Mouse (Mus musculus): ENCODE data around the gene Gys2. TPM values are rescaled to one million over a fixed set of nuclear protein-coding genes. Genes with fewer than 3 reads are reported as not detected.

Gys2 gene
- polyA plus RNA-seq, 1 experiment from 2014 or later, result 21.3 TPM

DNA sequence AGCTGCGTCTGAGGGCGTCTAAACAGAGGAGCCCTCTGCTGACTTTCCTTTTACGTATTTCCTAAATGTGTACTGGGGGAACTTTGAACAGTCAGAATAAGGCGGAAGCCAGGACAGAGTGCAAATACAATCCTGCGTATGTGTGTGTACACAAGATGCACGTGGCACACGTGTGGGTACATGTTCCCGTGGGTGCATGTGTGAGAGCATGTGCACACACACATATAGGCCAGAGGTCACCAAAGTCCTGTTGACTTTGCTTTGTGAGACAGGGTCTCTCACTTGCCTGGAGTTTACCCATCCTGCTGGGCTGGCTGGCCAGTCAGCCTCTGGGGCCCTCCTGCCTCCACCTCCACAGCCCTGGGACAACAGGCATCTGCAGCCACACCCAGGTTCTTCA lies 1.8 kb downstream of the Gys2 start:
- no peak overlapping the region for H3K9ac ChIP-seq (ENCODE audit: low read depth, low read length)
- peak; percentile 34 for ATAC-seq (replicated peaks; ENCODE audit: low FRiP score)

DNA sequence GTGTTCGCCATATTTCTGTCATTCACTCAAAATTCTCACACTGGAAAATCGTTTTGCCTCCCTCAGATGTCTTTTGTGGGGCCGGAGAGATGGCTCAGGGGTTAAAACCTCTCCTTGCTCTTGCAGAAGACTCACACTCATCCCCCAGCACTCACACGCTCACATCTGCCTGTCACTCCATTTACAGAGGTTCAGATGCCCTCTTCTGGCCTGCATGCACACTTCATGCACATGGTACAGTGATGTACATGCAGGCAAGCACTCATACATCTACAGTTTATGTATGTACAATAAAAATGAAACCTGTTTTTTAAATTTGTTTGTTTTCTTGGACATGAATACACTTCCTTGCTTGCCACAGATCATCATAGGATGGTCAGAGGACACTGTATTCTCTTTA lies 3.3 kb downstream of the Gys2 start:
- Histone ChIP-seq H3K9ac (ENCODE audit: low read depth, low read length) (no peak overlapping the region), H3K9me3 (ENCODE audit: control insufficient read depth, low read length) (no peaks in the 10 kb centered on the region), H3K27me3 (replicated peaks; ENCODE audit: control insufficient read depth, insufficient read depth, low read length) (no peaks in the 10 kb centered on the region), H3K36me3 (ENCODE audit: control insufficient read depth, insufficient read depth, low read length) (no peaks in the 10 kb centered on the region), H3K4me3 (ENCODE audit: low read depth, low read length) (no peak overlapping the region), H3K27ac (ENCODE audit: low read depth, low read length) (no peak overlapping the region), H3K4me2 (no peak overlapping the region), H3K4me1 (replicated peaks; ENCODE audit: control insufficient read depth, insufficient read depth, low read length) (no peaks in the 10 kb centered on the region)
- ATAC-seq (replicated peaks; ENCODE audit: low FRiP score) (no peak), DNase-seq (ENCODE audit: low spot score) (no peak)
- 45% methylated on average over 4 of the region's 4 CpGs for WGBS

More for the DNA sequence above, 1.8 kb downstream of the Gys2 start:
- WGBS, result 72% methylated on average over 8 of the region's 8 CpGs
- no peaks in the 10 kb centered on the region for H3K4me1 ChIP-seq (replicated peaks; ENCODE audit: control insufficient read depth, insufficient read depth, low read length)
- no peak for DNase-seq (ENCODE audit: low spot score)
- peak overlapping the region; percentile 28; the same call in 1 of the 2 replicates for H3K27ac ChIP-seq (ENCODE audit: low read depth, low read length)
- no peaks in the 10 kb centered on the region for H3K36me3 ChIP-seq (ENCODE audit: control insufficient read depth, insufficient read depth, low read length)
- H3K9me3 ChIP-seq (ENCODE audit: control insufficient read depth, low read length), result no peaks in the 10 kb centered on the region
- H3K4me2 ChIP-seq, result peak overlapping the region; percentile 5
- no peaks in the 10 kb centered on the region for H3K27me3 ChIP-seq (replicated peaks; ENCODE audit: control insufficient read depth, insufficient read depth, low read length)
- no peak overlapping the region for H3K4me3 ChIP-seq (ENCODE audit: low read depth, low read length)

DNA sequence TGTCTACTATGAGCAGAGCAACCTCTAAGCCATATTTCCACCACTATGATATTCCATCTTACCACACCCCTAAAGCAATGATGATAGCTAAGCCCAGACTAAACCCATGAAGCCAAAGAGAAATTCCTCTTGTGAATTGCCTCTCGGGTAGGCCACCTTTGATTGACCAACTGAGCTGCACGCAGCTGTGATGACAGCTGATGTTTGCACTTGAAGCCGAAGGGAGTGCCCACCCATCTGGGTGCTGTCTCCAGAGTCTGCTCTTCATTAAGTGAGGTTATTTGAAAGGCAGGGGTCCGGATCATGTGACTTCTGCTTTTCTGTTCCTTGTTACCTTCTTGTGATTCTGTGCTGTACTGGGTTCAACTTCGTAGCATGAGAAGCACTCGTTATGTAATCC lies 10.7 kb downstream of the Gys2 start:
- no peaks in the 10 kb centered on the region for H3K9me3 ChIP-seq (ENCODE audit: control insufficient read depth, low read length)
- no peak overlapping the region for H3K9ac ChIP-seq (ENCODE audit: low read depth, low read length)
- H3K4me2 ChIP-seq, result no peak overlapping the region
- no peaks in the 10 kb centered on the region for H3K36me3 ChIP-seq (ENCODE audit: control insufficient read depth, insufficient read depth, low read length)
- H3K27ac ChIP-seq (ENCODE audit: low read depth, low read length), result no peak overlapping the region
- DNase-seq (ENCODE audit: low spot score) (no peak), ATAC-seq (replicated peaks; ENCODE audit: low FRiP score) (no peak)
- WGBS, result 77% methylated on average over 6 of the region's 6 CpGs
- no peak overlapping the region for H3K4me3 ChIP-seq (ENCODE audit: low read depth, low read length)
- H3K4me1 ChIP-seq (replicated peaks; ENCODE audit: control insufficient read depth, insufficient read depth, low read length), result no peaks in the 10 kb centered on the region; the same call in 1 of the 2 replicates
- H3K27me3 ChIP-seq (replicated peaks; ENCODE audit: control insufficient read depth, insufficient read depth, low read length), result no peaks in the 10 kb centered on the region

- Histone ChIP-seq H3K4me1 (replicated peaks; ENCODE audit: control insufficient read depth, insufficient read depth, low read length) (no peaks in the 10 kb centered on the region; the same call in 1 of the 2 replicates), H3K27me3 (replicated peaks; ENCODE audit: control insufficient read depth, insufficient read depth, low read length) (no peaks in the 10 kb centered on the region), H3K4me3 (ENCODE audit: low read depth, low read length) (no peak overlapping the region), H3K27ac (ENCODE audit: low read depth, low read length) (no peak overlapping the region), H3K4me2 (no peak overlapping the region), H3K36me3 (ENCODE audit: control insufficient read depth, insufficient read depth, low read length) (no peaks in the 10 kb centered on the region), H3K9ac (ENCODE audit: low read depth, low read length) (no peak overlapping the region), H3K9me3 (ENCODE audit: control insufficient read depth, low read length) (no peaks in the 10 kb centered on the region)
- 63% methylated on average over 14 of the region's 14 CpGs for WGBS
- ATAC-seq (replicated peaks; ENCODE audit: low FRiP score) (peak; percentile 53; the same call in 1 of the 2 replicates), DNase-seq (ENCODE audit: low spot score) (no peak)
Observed at GRCm38 (mm10) chr6:142459017-142459678, 13.8 kb downstream of the Gys2 start.

- Histone ChIP-seq H3K4me1 (replicated peaks; ENCODE audit: control insufficient read depth, insufficient read depth, low read length) (no peaks in the 10 kb centered on the region; the same call in 1 of the 2 replicates), H3K27me3 (replicated peaks; ENCODE audit: control insufficient read depth, insufficient read depth, low read length) (no peaks in the 10 kb centered on the region), H3K9ac (ENCODE audit: low read depth, low read length) (no peak overlapping the region), H3K9me3 (ENCODE audit: control insufficient read depth, low read length) (no peaks in the 10 kb centered on the region), H3K4me3 (ENCODE audit: low read depth, low read length) (no peak overlapping the region), H3K4me2 (no peak overlapping the region), H3K27ac (ENCODE audit: low read depth, low read length) (no peak overlapping the region; the same call in 1 of the 2 replicates), H3K36me3 (ENCODE audit: control insufficient read depth, insufficient read depth, low read length) (no peaks in the 10 kb centered on the region)
- DNase-seq (ENCODE audit: low spot score) (no peak), ATAC-seq (replicated peaks; ENCODE audit: low FRiP score) (no peak)
- 63% methylated on average over 7 of the region's 7 CpGs for WGBS
Observed at GRCm38 (mm10) chr6:142458010-142458409, 14.9 kb downstream of the Gys2 start.

DNA sequence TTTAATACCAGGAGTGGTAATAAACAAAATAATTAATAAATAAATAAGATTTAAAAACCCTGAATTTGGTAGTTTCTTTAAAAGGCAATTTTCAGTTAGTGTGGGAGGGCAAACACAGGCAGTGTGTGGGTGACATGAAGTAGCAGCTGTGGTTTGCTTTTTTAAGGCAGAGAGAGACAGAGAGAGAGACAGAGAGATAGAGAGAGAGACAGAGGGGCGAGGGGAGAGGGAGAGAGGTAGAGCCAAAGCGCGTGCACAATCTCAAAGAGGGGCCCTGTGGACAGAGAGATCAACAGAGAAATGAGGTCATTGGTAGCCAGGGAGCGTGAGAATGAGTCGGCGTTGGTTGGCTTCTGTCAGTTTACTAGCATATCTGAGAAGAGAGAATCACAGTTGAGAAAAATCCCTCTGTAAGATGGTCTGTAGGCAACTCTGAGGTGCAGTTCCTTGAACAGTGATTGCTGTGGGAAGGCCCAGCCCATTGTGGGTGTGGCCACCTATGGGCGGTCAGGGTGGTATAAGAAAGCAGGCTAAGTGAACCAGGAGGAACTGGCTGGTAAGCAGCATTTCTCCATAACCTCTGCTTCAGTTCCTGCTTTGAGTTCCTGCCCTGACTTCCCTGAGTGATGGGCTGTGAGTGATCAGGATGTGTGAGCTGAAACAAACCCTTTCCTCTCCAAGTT lies 17.5 kb downstream of the Gys2 start:
- Histone ChIP-seq H3K27me3 (replicated peaks; ENCODE audit: control insufficient read depth, insufficient read depth, low read length) (no peaks in the 10 kb centered on the region), H3K4me3 (ENCODE audit: low read depth, low read length) (no peak overlapping the region), H3K9me3 (ENCODE audit: control insufficient read depth, low read length) (no peaks in the 10 kb centered on the region), H3K9ac (ENCODE audit: low read depth, low read length) (no peak overlapping the region), H3K4me2 (no peak overlapping the region), H3K4me1 (replicated peaks; ENCODE audit: control insufficient read depth, insufficient read depth, low read length) (no peaks in the 10 kb centered on the region; the same call in 1 of the 2 replicates), H3K36me3 (ENCODE audit: control insufficient read depth, insufficient read depth, low read length) (no peaks in the 10 kb centered on the region), H3K27ac (ENCODE audit: low read depth, low read length) (no peak overlapping the region)
- DNase-seq (ENCODE audit: low spot score) (no peak), ATAC-seq (replicated peaks; ENCODE audit: low FRiP score) (0 out of 2 replicates have a peak, but pooled peaks have one; percentile 44)
- 64% methylated on average over 7 of the region's 7 CpGs for WGBS

DNA sequence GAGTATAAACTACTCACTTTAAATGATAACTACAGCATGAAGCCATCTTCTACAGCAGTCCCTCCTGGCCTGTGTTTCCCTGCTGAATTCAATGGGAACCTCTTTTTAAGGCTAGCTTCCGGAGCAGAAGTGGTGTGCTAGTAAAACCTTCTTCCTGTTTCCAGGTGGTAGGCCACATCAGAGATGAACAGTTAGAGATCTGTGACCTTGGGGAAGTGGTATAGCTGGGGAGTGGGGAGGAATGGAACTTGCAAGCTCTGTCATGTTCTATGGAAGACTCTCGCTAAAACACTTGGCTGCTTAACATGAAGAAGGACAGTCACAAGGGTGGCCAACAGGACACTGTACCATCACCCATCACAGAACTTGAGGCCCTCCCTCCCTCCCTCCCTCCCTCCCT lies 19.6 kb downstream of the Gys2 start:
- Histone ChIP-seq H3K4me2 (no peak overlapping the region), H3K4me3 (ENCODE audit: low read depth, low read length) (no peak overlapping the region), H3K4me1 (replicated peaks; ENCODE audit: control insufficient read depth, insufficient read depth, low read length) (no peaks in the 10 kb centered on the region; the same call in 1 of the 2 replicates), H3K9me3 (ENCODE audit: control insufficient read depth, low read length) (no peaks in the 10 kb centered on the region), H3K27ac (ENCODE audit: low read depth, low read length) (no peak overlapping the region), H3K9ac (ENCODE audit: low read depth, low read length) (no peak overlapping the region), H3K36me3 (ENCODE audit: control insufficient read depth, insufficient read depth, low read length) (no peaks in the 10 kb centered on the region), H3K27me3 (replicated peaks; ENCODE audit: control insufficient read depth, insufficient read depth, low read length) (no peaks in the 10 kb centered on the region)
- WGBS, result 65% methylated on average over 2 of the region's 2 CpGs
- no peak for ATAC-seq (replicated peaks; ENCODE audit: low FRiP score)
- no peak for DNase-seq (ENCODE audit: low spot score)

- Histone ChIP-seq H3K9ac (ENCODE audit: low read depth, low read length) (no peak overlapping the region), H3K27me3 (replicated peaks; ENCODE audit: control insufficient read depth, insufficient read depth, low read length) (no peaks in the 10 kb centered on the region), H3K4me1 (replicated peaks; ENCODE audit: control insufficient read depth, insufficient read depth, low read length) (no peaks in the 10 kb centered on the region), H3K27ac (ENCODE audit: low read depth, low read length) (no peak overlapping the region), H3K4me2 (no peak overlapping the region), H3K36me3 (ENCODE audit: control insufficient read depth, insufficient read depth, low read length) (no peaks in the 10 kb centered on the region), H3K9me3 (ENCODE audit: control insufficient read depth, low read length) (no peaks in the 10 kb centered on the region), H3K4me3 (ENCODE audit: low read depth, low read length) (no peak overlapping the region)
- no peak for DNase-seq (ENCODE audit: low spot score)
- ATAC-seq (replicated peaks; ENCODE audit: low FRiP score), result no peak
- WGBS, result 86% methylated on average over 12 of the region's 12 CpGs
Observed at GRCm38 (mm10) chr6:142451381-142451780, 21.5 kb downstream of the Gys2 start.

GRCm38 (mm10) chr6:142429072-142429471 lies 43.8 kb downstream of the Gys2 start:
- Histone ChIP-seq H3K4me3 (ENCODE audit: low read depth, low read length) (no peak overlapping the region), H3K36me3 (ENCODE audit: control insufficient read depth, insufficient read depth, low read length) (no peaks in the 10 kb centered on the region), H3K27me3 (replicated peaks; ENCODE audit: control insufficient read depth, insufficient read depth, low read length) (no peaks in the 10 kb centered on the region), H3K4me2 (no peak overlapping the region), H3K27ac (ENCODE audit: low read depth, low read length) (no peak overlapping the region), H3K9ac (ENCODE audit: low read depth, low read length) (no peak overlapping the region), H3K9me3 (ENCODE audit: control insufficient read depth, low read length) (no peaks in the 10 kb centered on the region), H3K4me1 (replicated peaks; ENCODE audit: control insufficient read depth, insufficient read depth, low read length) (no peaks in the 10 kb centered on the region)
- ATAC-seq (replicated peaks; ENCODE audit: low FRiP score) (no peak), DNase-seq (ENCODE audit: low spot score) (no peak)
